Mouse (Mus musculus) CH12.LX (cell line): Measurements from ENCODE around the gene Tkfc. TPM values are rescaled to one million over a fixed set of nuclear protein-coding genes. Genes with fewer than 3 reads are reported as not detected.

Experiments
- DNase-seq: peaks from one replicate; pipeline ENCODE4 v3.0.0-alpha.2; 2013; ENCODE audit errors: extremely low read depth
- H3K27ac ChIP-seq: 2 replicates; pipeline ENCODE4 v1.5.1; 2012; ENCODE audit warnings: low read depth, mild to moderate bottlenecking, control low read depth, moderate library complexity; ENCODE audit not compliant: insufficient read depth
- H3K27me3 ChIP-seq: replicated peaks from 2 replicates; pipeline ENCODE3; 2012; ENCODE audit warnings: inconsistent platforms
- H3K36me3 ChIP-seq, 2 experiments: replicated peaks in 1 of 2; 2 replicates each; pipeline versions ENCODE3 to v1.6.1; 2012; ENCODE audit warnings: inconsistent platforms in 1 of 2, low read length in 1 of 2, mild to moderate bottlenecking in 1 of 2, mixed read lengths in 1 of 2, moderate library complexity in 1 of 2; ENCODE audit not compliant: control insufficient read depth in 1 of 2, insufficient read depth in 1 of 2
- H3K4me1 ChIP-seq, 2 experiments: 2 replicates each; pipeline ENCODE4 v1.6.1; 2012; ENCODE audit warnings: inconsistent platforms in 1 of 2, moderate library complexity in 1 of 2; ENCODE audit not compliant: insufficient read depth in 2 of 2, control insufficient read depth in 1 of 2
- H3K4me2 ChIP-seq: 2 replicates; pipeline ENCODE4 v1.6.1; 2012; ENCODE audit warnings: low read depth, mild to moderate bottlenecking, control low read depth; ENCODE audit not compliant: poor library complexity, insufficient read depth, severe bottlenecking
- H3K4me3 ChIP-seq, 3 experiments: fragments of 150-350 bp in 1 of 3; sonication (generic) in 1 of 3; replicated peaks in 1 of 3; 2 replicates each; pipeline versions ENCODE3 to v1.5.1; 2011 to 2012; ENCODE audit warnings: low read depth in 2 of 3, low read length in 2 of 3, mild to moderate bottlenecking in 2 of 3, moderate library complexity in 2 of 3, control low read depth in 1 of 3, improper control_type of control experiment in 1 of 3, inconsistent platforms in 1 of 3, mixed read lengths in 1 of 3; ENCODE audit not compliant: poor library complexity in 1 of 3
- H3K79me2 ChIP-seq: replicated peaks from 2 replicates; pipeline ENCODE4 v1.6.1; 2012; ENCODE audit warnings: mild to moderate bottlenecking, moderate library complexity; ENCODE audit not compliant: control insufficient read depth, poor library complexity, insufficient read depth, severe bottlenecking; ENCODE audit errors: extremely low read depth
- H3K9ac ChIP-seq: 2 replicates; pipeline ENCODE4 v1.6.1; 2012; ENCODE audit warnings: low read depth, mild to moderate bottlenecking, control low read depth, moderate library complexity; ENCODE audit not compliant: insufficient read depth
- H3K9me3 ChIP-seq: replicated peaks from 2 replicates; pipeline ENCODE3; 2012; ENCODE audit warnings: low read length, inconsistent platforms, mixed read lengths
- CHD2 ChIP-seq: IDR thresholded peaks from 2 replicates; pipeline ENCODE4 v1.6.1; 2011; ENCODE audit warnings: low read length, improper control_type of control experiment
- CTCF ChIP-seq, 2 experiments: IDR thresholded peaks in 1 of 2; conservative IDR thresholded peaks in 1 of 2; 2 replicates each; pipeline ENCODE4 v1.5.1; 2011 to 2012; ENCODE audit warnings: low read depth in 2 of 2, low read length in 2 of 2, improper control_type of control experiment in 1 of 2, inconsistent platforms in 1 of 2, mild to moderate bottlenecking in 1 of 2, moderate library complexity in 1 of 2
- ELF1 ChIP-seq: IDR thresholded peaks from 2 replicates; pipeline ENCODE4 v1.6.1; 2014; ENCODE audit warnings: low read depth, mild to moderate bottlenecking, inconsistent platforms, low read length, improper control_type of control experiment
- EP300 ChIP-seq: IDR thresholded peaks from 2 replicates; pipeline ENCODE4 v1.6.1; 2011; ENCODE audit warnings: low read length, improper control_type of control experiment
- ETS1 ChIP-seq: conservative IDR thresholded peaks from 2 replicates; pipeline ENCODE4 v1.6.1; 2012; ENCODE audit warnings: low read depth, mild to moderate bottlenecking, inconsistent platforms, low read length, improper control_type of control experiment, moderate library complexity
- GABPA ChIP-seq: IDR thresholded peaks from 2 replicates; pipeline ENCODE4 v1.6.1; 2012; ENCODE audit warnings: low read depth, low read length, improper control_type of control experiment, inconsistent platforms; ENCODE audit not compliant: insufficient replicate concordance
- IRF4 ChIP-seq: IDR thresholded peaks from 2 replicates; pipeline ENCODE4 v1.6.1; 2014; ENCODE audit warnings: low read depth, mild to moderate bottlenecking, inconsistent platforms, low read length, improper control_type of control experiment
- JUN ChIP-seq: IDR thresholded peaks from 2 replicates; pipeline ENCODE4 v1.6.1; 2011; ENCODE audit warnings: low read depth, mild to moderate bottlenecking, low read length, improper control_type of control experiment, moderate library complexity; ENCODE audit not compliant: insufficient read depth
- JUND ChIP-seq: conservative IDR thresholded peaks from 2 replicates; pipeline ENCODE4 v1.6.1; 2011; ENCODE audit warnings: low read depth, low read length, improper control_type of control experiment
- KAT2A ChIP-seq: IDR thresholded peaks from 2 replicates; pipeline ENCODE4 v1.6.1; 2012; ENCODE audit warnings: low read length, improper control_type of control experiment, inconsistent platforms; ENCODE audit not compliant: insufficient replicate concordance
- MAFK ChIP-seq: IDR thresholded peaks from 2 replicates; pipeline ENCODE4 v1.6.1; 2011; ENCODE audit warnings: low read length, improper control_type of control experiment; ENCODE audit not compliant: insufficient replicate concordance
- MXI1 ChIP-seq: IDR thresholded peaks from 2 replicates; pipeline ENCODE4 v1.6.1; 2011; ENCODE audit warnings: mild to moderate bottlenecking, low read depth, low read length, improper control_type of control experiment
- NELFE ChIP-seq: IDR thresholded peaks from 2 replicates; pipeline ENCODE4 v1.6.1; 2011; ENCODE audit warnings: low read depth, low read length, improper control_type of control experiment
- NRF1 ChIP-seq: IDR thresholded peaks from 2 replicates; pipeline ENCODE4 v1.6.1; 2014; ENCODE audit warnings: low read depth, mild to moderate bottlenecking, inconsistent platforms, low read length, improper control_type of control experiment, moderate library complexity
- PAX5 ChIP-seq: IDR thresholded peaks from 2 replicates; pipeline ENCODE4 v1.6.1; 2012; ENCODE audit warnings: low read length, inconsistent platforms, mixed read lengths
- POLR2A ChIP-seq: IDR thresholded peaks from 2 replicates; pipeline ENCODE4 v1.6.1; 2011; ENCODE audit warnings: low read depth, mild to moderate bottlenecking, improper control_type of control experiment, low read length
- RCOR1 ChIP-seq: conservative IDR thresholded peaks from 2 replicates; pipeline ENCODE4 v1.6.1; 2012; ENCODE audit warnings: low read depth, mild to moderate bottlenecking, inconsistent platforms, low read length, improper control_type of control experiment
- TBP ChIP-seq: conservative IDR thresholded peaks from 2 replicates; pipeline ENCODE4 v1.6.1; 2011; ENCODE audit warnings: low read depth, low read length, improper control_type of control experiment
- TCF12 ChIP-seq: IDR thresholded peaks from 2 replicates; pipeline ENCODE4 v1.6.1; 2014; ENCODE audit warnings: low read depth, mild to moderate bottlenecking, inconsistent platforms, low read length, improper control_type of control experiment
- USF2 ChIP-seq: conservative IDR thresholded peaks from 2 replicates; pipeline ENCODE4 v1.6.1; 2011; ENCODE audit warnings: low read depth, low read length, improper control_type of control experiment
- ZC3H11A ChIP-seq: IDR thresholded peaks from 2 replicates; pipeline ENCODE4 v1.6.1; 2012; ENCODE audit warnings: low read depth, mild to moderate bottlenecking, inconsistent platforms, low read length, improper control_type of control experiment
- dilution Hi-C: fragments of 300-500 bp; cut with MboI; formaldehyde crosslinking; loops from 2 replicates; pipeline ENCODE4 v1.14.3; 2020; ENCODE audit warnings: low sequenced_read_pairs; ENCODE audit not compliant: extremely low pct_unique_long_range_greater_than_20kb, extremely low pct_ligation_motif_present
- in situ Hi-C: fragments of 300-500 bp; cut with MboI; formaldehyde crosslinking; loops from 3 replicates; pipeline ENCODE4 v1.14.3; 2019; ENCODE audit warnings: low sequenced_read_pairs, low pct_ligation_motif_present, low pct_unique_long_range_greater_than_20kb, mixed read lengths
- polyA plus RNA-seq: library from polyadenylated mRNA; unstranded; fragments of >175 nt; gene quantifications from 2 replicates; pipeline ENCODE4 v1.2.1, GENCODE M21; 2012; ENCODE audit warnings: low read depth; ENCODE audit not compliant: insufficient read length
- total RNA-seq, 2 experiments: library from RNA; depleted of rRNA; stranded (reverse); fragments of 300-350 nt in 1 of 2; fragments of >200 nt in 1 of 2; gene quantifications; 2 replicates each; pipeline ENCODE4 v1.2.3; 2012 to 2014

Gene Tkfc
- total and polyA plus RNA-seq, 3 experiments, result 2.4 to 15.0 (median 11.0) TPM

- TF ChIP-seq ELF1 (peak; percentile 9; the same call in 1 of the 2 replicates), MXI1 (no peak; the same call in 1 of the 2 replicates), USF2 (no peak), PAX5 (no peak), RCOR1 (no peak), JUN (no peak), NELFE (no peak), JUND (no peak), CHD2 (no peak), NRF1 (no peak), KAT2A (no peak), TCF12 (peak; percentile 42; the same call in 1 of the 2 replicates), ETS1 (peak; percentile 68), GABPA (no peak)
These were observed 16.2 kb downstream of the Tkfc start (continued) for GRCm38 (mm10) chr19:10589127-10589857.

GRCm38 (mm10) chr19:10587231-10587630 lies 18.2 kb downstream of the Tkfc start:
- Histone ChIP-seq H3K27me3 (no peaks in the 10 kb centered on the region), H3K27ac (no peak overlapping the region), H3K9me3 (no peaks in the 10 kb centered on the region), H3K79me2 (peaks cover 24% of the 10 kb centered on the region), H3K4me1 (peaks cover 28 to 68% of the 10 kb centered on the region in 2 experiments), H3K36me3 (peaks cover 47 to 78% of the 10 kb centered on the region in 2 experiments), H3K4me2 (no peak overlapping the region), H3K9ac (no peak overlapping the region), H3K4me3 (no peak overlapping the region)
- dilution Hi-C loops (no loop called here), in situ Hi-C loops (no loop called here)
- DNase-seq, result no peak
- TF ChIP-seq ZC3H11A (no peak), ELF1 (no peak), EP300 (no peak), USF2 (no peak), POLR2A (no peak), IRF4 (no peak), CTCF (conservative IDR thresholded peaks at IDR 0.05 in 1 of 2, IDR thresholded peaks at IDR 0.05 in 1 of 2; ENCODE audit: low read depth in 2 of 2, low read length in 2 of 2) (no peak), TBP (no peak), MAFK (no peak), GABPA (no peak), NRF1 (no peak)
